Comparison of ENCODE assay signal across 10 mouse cellular contexts in genomic region chr11:53085367-53085766, GRCm38 (mm10).
A peak's percentile ranks its signal among the peaks of the same experiment; 100 is the strongest.
DNase-seq lines count a peak whose midpoint lies in the region; ATAC-seq and TF ChIP-seq lines count a peak whose summit lies in the region.
"Had no signal": no experiment of that assay in that cellular context is flagged by ENCODE, and none has a peak within 500 bp of the region (broad histone marks: within the 10 kb centered on the region; RNA-seq: fewer than 3 reads in every experiment).

No protein-coding gene starts in this region.

- ATAC-seq in heart, postnatal 0 days (ENCODE audit: insufficient read depth, low read depth) = no peak
- 0 out of 2 replicates have a peak, but pooled peaks have one; percentile 19 for ATAC-seq in lung, embryonic 15.5 days (ENCODE audit: borderline replicate concordance, extremely low read depth, low FRiP score, low TSS enrichment)

- H3K9ac ChIP-seq in heart, postnatal 0 days (replicated peaks; ENCODE audit: low read depth, low read length) = no peak overlapping the region
- H3K9ac ChIP-seq in lung, embryonic 15.5 days = no peak overlapping the region

- no peak overlapping the region for H3K27ac ChIP-seq in heart, postnatal 0 days (ENCODE audit: low read depth)
- no peak overlapping the region for H3K27ac ChIP-seq in lung, embryonic 15.5 days
- no peak overlapping the region for H3K27ac ChIP-seq in hindbrain, embryonic 10.5 days

- no peaks in the 10 kb centered on the region for H3K9me3 ChIP-seq in heart, postnatal 0 days (replicated peaks; ENCODE audit: control insufficient read depth, low read length)
- H3K9me3 ChIP-seq in lung, embryonic 15.5 days = no peaks in the 10 kb centered on the region
- H3K9me3 ChIP-seq in hindbrain, embryonic 10.5 days = no peaks in the 10 kb centered on the region

- H3K4me3 ChIP-seq in heart, postnatal 0 days (ENCODE audit: low read depth, low read length) = no peak overlapping the region
- no peak overlapping the region for H3K4me3 ChIP-seq in lung, embryonic 15.5 days
- H3K4me3 ChIP-seq in hindbrain, embryonic 10.5 days = no peak overlapping the region
- H3K4me3 ChIP-seq: megakaryocyte, embryonic 14.5 days had no signal

- peak; percentile 4; the same call in 1 of the 2 replicates for TF ChIP-seq CTCF in heart, postnatal 0 days (IDR thresholded peaks at IDR 0.05; ENCODE audit: low read depth)

- TF ChIP-seq EP300 in heart, postnatal 0 days (IDR thresholded peaks at IDR 0.05; ENCODE audit: low read depth) = no peak

- H3K27me3 ChIP-seq in heart, postnatal 0 days (ENCODE audit: control insufficient read depth, insufficient read depth, low read length) = no peaks in the 10 kb centered on the region
- H3K27me3 ChIP-seq in lung, embryonic 15.5 days = no peaks in the 10 kb centered on the region
- H3K27me3 ChIP-seq in hindbrain, embryonic 10.5 days (ENCODE audit: insufficient read depth, poor library complexity, severe bottlenecking) = no peaks in the 10 kb centered on the region

- H3K36me3 ChIP-seq in heart, postnatal 0 days (replicated peaks; ENCODE audit: control insufficient read depth, insufficient read depth, low read length) = no peaks in the 10 kb centered on the region
- no peaks in the 10 kb centered on the region for H3K36me3 ChIP-seq in lung, embryonic 15.5 days
- no peaks in the 10 kb centered on the region for H3K36me3 ChIP-seq in hindbrain, embryonic 10.5 days

- WGBS in heart, postnatal 0 days = 46% methylated on average over 6 of the region's 6 CpGs
- WGBS in lung, embryonic 15.5 days = 70% methylated on average over 6 of the region's 6 CpGs
- WGBS in hindbrain, embryonic 10.5 days = 73% methylated on average over 6 of the region's 6 CpGs

- H3K4me1 ChIP-seq in heart, postnatal 0 days (ENCODE audit: control insufficient read depth, insufficient read depth) = no peaks in the 10 kb centered on the region
- peaks cover 6% of the 10 kb centered on the region; the same call in 1 of the 2 replicates for H3K4me1 ChIP-seq in lung, embryonic 15.5 days
- H3K4me1 ChIP-seq in hindbrain, embryonic 10.5 days (replicated peaks) = no peaks in the 10 kb centered on the region; the same call in 1 of the 2 replicates
- H3K4me1 ChIP-seq: megakaryocyte, embryonic 14.5 days had no signal

- DNase-seq in heart, postnatal 0 days (ENCODE audit: low spot score) = no peak
- no peak for DNase-seq in heart, adult 11 months
- DNase-seq in urinary bladder, postnatal 25 days (ENCODE audit: low spot score) = peak; percentile 14
- no peak for DNase-seq in urinary bladder, postnatal 36 days (ENCODE audit: low spot score in 2 of 2)
- DNase-seq in thymus, postnatal 4 days = peak; percentile 93
- DNase-seq in hindbrain, embryonic 10.5 days (ENCODE audit: low spot score) = no peak
- no peak for DNase-seq in frontal cortex, postnatal 25 days (ENCODE audit: low spot score in 2 of 2)
- DNase-seq: heart, postnatal 36 days had no signal

- H3K4me2 ChIP-seq in heart, postnatal 0 days (ENCODE audit: low read depth, low read length) = no peak overlapping the region
- no peak overlapping the region for H3K4me2 ChIP-seq in lung, embryonic 15.5 days

Comparison
In these comparisons a context has a peak if more than half of its experiments do, and no peak if none do; other contexts are left out.
1. DNase-seq: peak in urinary bladder, postnatal 25 days (single experiment) and thymus, postnatal 4 days (single experiment); none in heart, postnatal 0 days (single experiment), heart, adult 11 months (single experiment), urinary bladder, postnatal 36 days (0 of 2), hindbrain, embryonic 10.5 days (single experiment) and frontal cortex, postnatal 25 days (0 of 2).